Mouse (Mus musculus) brain, embryonic 14.5 days (tissue): ENCODE measurements around the gene Gm5767.

Experiments used
- CTCF ChIP-seq: fragments of 200-500 bp; IDR thresholded peaks from 2 replicates; pipeline ENCODE4 v1.5.1; 2012; ENCODE audit warnings: inconsistent platforms, mild to moderate bottlenecking, moderate library complexity, borderline replicate concordance; ENCODE audit not compliant: insufficient read depth, insufficient read length; ENCODE audit errors: extremely low read depth
- POLR2A ChIP-seq: fragments of 200-500 bp; IDR thresholded peaks from 2 replicates; pipeline ENCODE4 v1.6.1; 2012; ENCODE audit warnings: mild to moderate bottlenecking, inconsistent platforms, borderline replicate concordance; ENCODE audit not compliant: poor library complexity, insufficient read depth, insufficient read length, severe bottlenecking; ENCODE audit errors: extremely low read depth

- TF ChIP-seq POLR2A (no peak), CTCF (no peak)
Measured at GRCm38 (mm10) chr16:8675559-8675958, 5.0 kb upstream of the Gm5767 start.
